Mouse (Mus musculus) heart, embryonic 14.5 days (tissue): Measurements from ENCODE around the gene Smox. TPM values are rescaled to one million over a fixed set of nuclear protein-coding genes. Genes with fewer than 3 reads are reported as not detected.
"Not testable (repeated sequence)": the region's sequence is repeated elsewhere in the genome, so short reads cannot be mapped to it uniquely, and the experiment has no call there.

Source experiments
- ATAC-seq: fragments of 200-750 bp; cut with Nextera tagmentation; 2 replicates; pipeline ENCODE4 v1.8.0; 2017; ENCODE audit warnings: low read depth, moderate TSS enrichment; ENCODE audit not compliant: insufficient number of reproducible peaks, insufficient read depth, low FRiP score
- H3K27ac ChIP-seq, 2 experiments: fragments of 200-500 bp in 1 of 2; fragments of 300-500 bp in 1 of 2; sonication (generic) in 1 of 2; replicated peaks in 1 of 2; 2 replicates each; pipeline ENCODE4 v1.5.1; 2012 to 2014; ENCODE audit warnings: low read depth in 2 of 2, low read length in 2 of 2, control low read depth in 1 of 2, mild to moderate bottlenecking in 1 of 2, mixed read lengths in 1 of 2; ENCODE audit not compliant: control insufficient read depth in 1 of 2, insufficient read depth in 1 of 2
- H3K27me3 ChIP-seq: fragments of 300-500 bp; sonication (generic); 2 replicates; pipeline ENCODE4 v1.6.1; 2014; ENCODE audit warnings: mild to moderate bottlenecking, low read length, control low read depth; ENCODE audit not compliant: control insufficient read depth, insufficient read depth
- H3K36me3 ChIP-seq: fragments of 300-500 bp; sonication (generic); 2 replicates; pipeline ENCODE4 v1.6.1; 2014; ENCODE audit warnings: mild to moderate bottlenecking, control low read depth, low read length, mixed read lengths; ENCODE audit not compliant: control insufficient read depth, insufficient read depth
- H3K4me1 ChIP-seq, 2 experiments: fragments of 200-500 bp in 1 of 2; fragments of 300-500 bp in 1 of 2; sonication (generic) in 1 of 2; 2 replicates each; pipeline ENCODE4 v1.6.1; 2012 to 2014; ENCODE audit warnings: low read length in 2 of 2, control low read depth in 1 of 2, mixed read lengths in 1 of 2; ENCODE audit not compliant: control insufficient read depth in 2 of 2, insufficient read depth in 2 of 2
- H3K4me2 ChIP-seq: fragments of 300-500 bp; sonication (generic); 2 replicates; pipeline ENCODE4 v1.6.1; 2014; ENCODE audit warnings: mild to moderate bottlenecking, low read length
- H3K4me3 ChIP-seq, 2 experiments: fragments of 200-500 bp in 1 of 2; fragments of 300-500 bp in 1 of 2; sonication (generic) in 1 of 2; 2 replicates each; pipeline ENCODE4 v1.5.1; 2012 to 2014; ENCODE audit warnings: low read length in 2 of 2, mild to moderate bottlenecking in 2 of 2, control low read depth in 1 of 2, low read depth in 1 of 2, moderate library complexity in 1 of 2; ENCODE audit not compliant: control insufficient read depth in 1 of 2, insufficient read depth in 1 of 2
- H3K9ac ChIP-seq: fragments of 300-500 bp; sonication (generic); 2 replicates; pipeline ENCODE4 v1.6.1; 2014; ENCODE audit warnings: mild to moderate bottlenecking, low read length
- H3K9me3 ChIP-seq: fragments of 300-500 bp; sonication (generic); 2 replicates; pipeline ENCODE4 v1.6.1; 2016; ENCODE audit warnings: low read length, control low read depth; ENCODE audit not compliant: control insufficient read depth
- WGBS: fragments of 180-500 bp; shearing (Covaris S2); extraction: QIAGEN DNeasy Blood & Tissue Kit; methylation state at CpG from one replicate; pipeline ENCODE4 v1.1.7; 2014; 5-methylcytosine and 5-hydroxymethylcytosine counted together
- polyA plus RNA-seq: library from polyadenylated mRNA; unstranded; fragments of >200 nt; fragmentation: Nextera tagmentation; extraction: Ambion mirVana; gene quantifications from 2 replicates; pipeline ENCODE4 v1.2.1, GENCODE M21; 2014

Smox gene
- polyA plus RNA-seq, 1 experiment from 2014 or later: 17.7 TPM

DNA sequence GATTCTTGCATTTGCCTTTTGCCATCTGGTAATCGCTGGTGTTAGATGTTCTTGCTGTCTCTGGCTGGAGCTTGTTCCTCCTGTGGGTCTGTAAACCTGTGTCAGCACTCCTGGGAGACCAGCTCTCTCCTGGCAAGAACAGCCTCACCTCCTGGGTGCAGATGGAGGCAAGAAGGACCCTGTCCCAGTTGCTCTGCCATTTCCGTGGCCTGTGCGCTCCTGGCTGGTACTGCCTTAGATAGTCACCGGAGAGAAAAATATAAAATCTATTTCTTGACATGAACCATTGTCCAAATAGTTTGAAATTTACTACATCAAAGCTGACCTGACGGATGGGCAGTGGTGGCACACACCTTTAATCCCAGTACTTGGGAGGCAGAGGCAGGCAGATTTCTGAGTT lies 14.2 kb upstream of the Smox start:
- not testable (repeated sequence) for H3K4me1 ChIP-seq, H3K27me3 ChIP-seq, H3K4me2 ChIP-seq, H3K4me3 ChIP-seq, H3K9me3 ChIP-seq, H3K9ac ChIP-seq, H3K27ac ChIP-seq, ATAC-seq, H3K36me3 ChIP-seq
- WGBS: 84% methylated on average over 5 of the region's 5 CpGs

DNA sequence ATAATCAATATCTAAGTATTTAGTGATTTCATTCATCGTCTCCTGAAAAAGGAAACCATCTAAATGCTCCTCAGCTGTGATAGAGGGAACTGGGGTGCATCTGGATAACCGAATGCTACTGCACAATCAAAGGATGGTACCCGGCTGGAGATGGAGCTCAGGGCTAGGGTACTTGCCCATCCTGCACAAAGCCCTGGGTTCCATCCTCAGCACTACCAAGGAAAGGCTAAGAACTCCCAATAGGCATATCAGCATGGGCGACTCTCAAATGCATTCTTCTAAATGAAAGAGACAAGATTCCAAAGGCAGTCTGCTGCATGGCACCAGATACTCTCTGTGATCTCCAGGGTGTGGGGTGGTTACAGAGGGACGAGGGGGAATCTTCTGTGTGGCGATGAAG lies 13.4 kb upstream of the Smox start:
- H3K9me3 ChIP-seq: peaks cover 4% of the 10 kb centered on the region; the same call in 1 of the 2 replicates
- H3K4me1 ChIP-seq: no peaks in the 10 kb centered on the region
- no peak overlapping the region for H3K9ac ChIP-seq
- 77% methylated on average over 6 of the region's 6 CpGs for whole genome bisulfite sequencing
- H3K36me3 ChIP-seq: no peaks in the 10 kb centered on the region
- no peak for ATAC-seq
- no peak overlapping the region for H3K4me3 ChIP-seq
- H3K27ac ChIP-seq: no peak overlapping the region
- H3K4me2 ChIP-seq: no peak overlapping the region
- H3K27me3 ChIP-seq: no peaks in the 10 kb centered on the region

DNA sequence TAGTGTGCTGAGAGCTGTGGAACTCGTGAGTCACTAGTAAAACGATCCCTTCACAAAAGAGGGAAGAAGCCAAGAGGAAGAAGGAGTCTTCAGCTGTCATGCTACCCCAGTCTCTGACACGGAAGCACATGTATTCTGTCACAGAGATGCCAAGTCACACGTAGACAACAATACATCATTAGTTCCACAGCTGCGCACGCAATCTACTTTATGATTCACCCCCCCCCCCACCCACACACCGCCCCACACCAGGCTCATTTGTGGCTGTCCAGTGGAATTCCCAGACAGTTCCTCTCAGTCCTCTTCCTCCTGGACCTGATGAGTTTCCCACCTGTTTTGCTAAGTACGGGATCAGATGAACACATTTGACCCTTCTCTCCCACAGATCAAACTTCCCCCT lies 12.9 kb upstream of the Smox start:
- H3K4me3 ChIP-seq: no peak overlapping the region
- no peaks in the 10 kb centered on the region for H3K4me1 ChIP-seq
- no peak overlapping the region for H3K4me2 ChIP-seq
- H3K27me3 ChIP-seq: no peaks in the 10 kb centered on the region
- no peak overlapping the region for H3K27ac ChIP-seq
- peaks cover 4% of the 10 kb centered on the region; the same call in 1 of the 2 replicates for H3K9me3 ChIP-seq
- H3K36me3 ChIP-seq: no peaks in the 10 kb centered on the region
- H3K9ac ChIP-seq: no peak overlapping the region
- ATAC-seq: no peak
- 73% methylated on average over 8 of the region's 8 CpGs for WGBS

DNA sequence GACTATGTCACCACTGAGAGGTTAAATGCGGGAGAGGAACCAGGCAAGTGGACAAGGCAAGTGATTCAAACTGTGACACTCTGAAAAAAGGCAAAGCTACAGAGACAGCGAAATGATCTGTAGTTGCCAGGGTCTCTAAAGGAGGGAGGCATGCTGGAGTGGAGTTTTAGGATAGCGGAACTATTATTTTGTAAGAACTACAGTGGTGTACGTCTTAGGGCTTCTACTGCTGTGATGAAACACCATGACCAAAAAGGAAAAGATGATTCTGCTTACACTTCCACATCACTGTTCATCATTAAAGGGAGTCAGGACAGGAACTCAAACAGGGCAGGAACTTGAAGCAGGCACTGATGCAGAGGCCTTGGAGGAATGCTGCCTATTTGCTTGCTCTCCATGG lies 12.4 kb upstream of the Smox start:
- Histone ChIP-seq H3K27ac (no peak overlapping the region), H3K4me3 (no peak overlapping the region), H3K4me1 (no peaks in the 10 kb centered on the region), H3K27me3 (no peaks in the 10 kb centered on the region), H3K4me2 (no peak overlapping the region), H3K9me3 (peaks cover 4% of the 10 kb centered on the region; the same call in 1 of the 2 replicates), H3K9ac (no peak overlapping the region), H3K36me3 (no peaks in the 10 kb centered on the region)
- 88% methylated on average over 4 of the region's 4 CpGs for WGBS
- no peak for ATAC-seq

DNA sequence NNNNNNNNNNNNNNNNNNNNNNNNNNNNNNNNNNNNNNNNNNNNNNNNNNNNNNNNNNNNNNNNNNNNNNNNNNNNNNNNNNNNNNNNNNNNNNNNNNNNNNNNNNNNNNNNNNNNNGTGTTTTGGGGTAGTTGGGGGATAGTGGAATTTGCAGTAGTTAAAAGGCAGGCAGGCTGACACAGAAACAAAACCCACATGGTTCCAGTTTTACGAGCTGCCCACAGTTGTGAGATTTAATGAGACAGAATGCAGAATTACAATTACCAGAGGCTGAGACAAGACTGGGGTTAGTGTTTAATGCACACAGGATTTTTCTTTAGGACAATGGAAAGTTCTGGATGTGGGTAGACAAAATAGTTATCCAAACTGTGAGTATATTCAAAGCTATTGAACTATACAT lies 9.6 kb upstream of the Smox start:
- 69% methylated on average over 1 of the region's 1 CpGs for WGBS
- no peak for ATAC-seq

DNA sequence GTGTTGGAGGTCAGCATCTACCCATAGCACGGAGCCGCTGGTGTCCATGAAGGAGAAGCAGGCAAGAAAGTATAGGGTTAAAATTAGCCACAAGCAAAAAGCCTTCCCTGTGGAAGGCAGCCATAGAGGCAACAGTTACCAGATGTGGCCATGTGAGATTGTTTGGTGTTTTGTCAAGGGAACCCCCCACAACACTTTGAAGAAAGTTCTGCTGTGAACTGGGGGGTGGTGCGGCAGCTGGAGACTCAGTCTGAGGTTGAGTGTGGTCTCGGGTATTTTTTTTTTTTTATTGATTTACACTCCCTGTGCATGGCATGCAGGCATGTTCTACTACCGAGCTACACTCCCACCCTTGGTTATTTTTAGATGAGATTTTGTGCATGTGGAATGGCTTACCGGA lies 8.8 kb upstream of the Smox start:
- no peak overlapping the region for H3K9ac ChIP-seq
- H3K4me1 ChIP-seq: no peaks in the 10 kb centered on the region
- H3K9me3 ChIP-seq: peaks cover 4% of the 10 kb centered on the region; the same call in 1 of the 2 replicates
- no peak overlapping the region for H3K27ac ChIP-seq
- no peaks in the 10 kb centered on the region for H3K36me3 ChIP-seq
- 59% methylated on average over 6 of the region's 6 CpGs for WGBS
- ATAC-seq: no peak
- no peak overlapping the region for H3K4me3 ChIP-seq
- no peak overlapping the region for H3K4me2 ChIP-seq
- no peaks in the 10 kb centered on the region for H3K27me3 ChIP-seq

More for the DNA sequence above, 9.6 kb upstream of the Smox start:
- H3K4me1 ChIP-seq: no peaks in the 10 kb centered on the region
- H3K9me3 ChIP-seq: peaks cover 4% of the 10 kb centered on the region; the same call in 1 of the 2 replicates
- H3K4me2 ChIP-seq: no peak overlapping the region
- H3K9ac ChIP-seq: no peak overlapping the region
- no peak overlapping the region for H3K27ac ChIP-seq
- H3K36me3 ChIP-seq: no peaks in the 10 kb centered on the region
- no peaks in the 10 kb centered on the region for H3K27me3 ChIP-seq
- no peak overlapping the region for H3K4me3 ChIP-seq

DNA sequence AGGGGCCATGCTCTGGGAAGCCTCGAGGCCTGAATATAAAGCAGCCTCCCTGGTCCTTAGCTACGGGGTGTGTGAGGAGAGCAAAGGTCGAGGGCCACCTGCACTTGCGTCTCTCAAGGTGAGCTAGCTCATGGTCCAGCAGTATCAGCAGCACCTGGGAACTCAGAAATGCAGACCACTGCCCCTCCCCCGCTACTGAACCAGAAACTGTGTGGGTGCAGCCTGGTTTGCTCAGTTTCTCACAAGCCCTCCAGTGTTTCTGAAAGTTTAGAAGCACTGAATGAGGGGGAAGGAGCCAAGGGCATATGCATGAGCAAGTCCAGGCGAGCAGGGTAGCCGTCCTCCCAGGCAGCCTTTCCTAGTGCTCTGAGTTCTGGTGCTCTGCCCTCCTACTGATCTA lies 7.7 kb upstream of the Smox start:
- no peaks in the 10 kb centered on the region for H3K36me3 ChIP-seq
- H3K4me2 ChIP-seq: no peak overlapping the region
- H3K4me1 ChIP-seq: no peaks in the 10 kb centered on the region
- no peak for ATAC-seq
- WGBS: 73% methylated on average over 7 of the region's 7 CpGs
- no peaks in the 10 kb centered on the region for H3K27me3 ChIP-seq
- H3K9me3 ChIP-seq: peaks cover 4% of the 10 kb centered on the region; the same call in 1 of the 2 replicates
- H3K9ac ChIP-seq: no peak overlapping the region
- no peak overlapping the region for H3K27ac ChIP-seq
- H3K4me3 ChIP-seq: no peak overlapping the region

DNA sequence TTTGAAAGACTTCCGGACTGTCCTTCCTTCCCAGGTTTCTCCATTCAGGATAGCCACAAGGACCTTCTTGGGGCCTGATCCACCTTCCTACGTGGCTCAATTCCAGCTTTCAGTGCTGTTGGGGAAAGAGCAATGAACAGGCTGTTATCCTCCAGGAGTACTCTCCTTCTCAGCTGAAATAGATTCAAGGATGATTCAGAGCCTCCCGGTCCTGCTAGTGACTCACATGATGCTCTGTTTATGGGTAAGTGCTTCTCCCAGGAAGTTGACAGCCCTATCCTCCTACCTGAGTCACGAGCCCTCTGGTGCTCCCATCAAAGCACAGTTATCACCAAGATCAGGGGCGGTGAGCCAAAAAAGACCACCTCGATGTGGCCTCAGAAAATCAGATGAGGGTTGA lies 7.1 kb upstream of the Smox start:
- Histone ChIP-seq H3K9ac (no peak overlapping the region), H3K4me2 (no peak overlapping the region), H3K4me3 (no peak overlapping the region), H3K27me3 (no peaks in the 10 kb centered on the region), H3K27ac (no peak overlapping the region), H3K9me3 (peaks cover 1% of the 10 kb centered on the region; the same call in 1 of the 2 replicates), H3K4me1 (no peaks in the 10 kb centered on the region), H3K36me3 (no peaks in the 10 kb centered on the region)
- no peak for ATAC-seq
- 69% methylated on average over 6 of the region's 6 CpGs for WGBS
